Mouse (Mus musculus) liver, postnatal 0 days (tissue): ENCODE data around the gene Olfr877.

Source experiments
- CTCF ChIP-seq: sonication (generic); IDR thresholded peaks from 2 replicates; pipeline ENCODE4 v1.5.1; 2016; ENCODE audit warnings: antibody characterized with exemption, low read depth
- EP300 ChIP-seq: IDR thresholded peaks from 2 replicates; pipeline ENCODE4 v1.6.1; 2016; ENCODE audit warnings: antibody characterized with exemption, low read depth, mild to moderate bottlenecking

DNA sequence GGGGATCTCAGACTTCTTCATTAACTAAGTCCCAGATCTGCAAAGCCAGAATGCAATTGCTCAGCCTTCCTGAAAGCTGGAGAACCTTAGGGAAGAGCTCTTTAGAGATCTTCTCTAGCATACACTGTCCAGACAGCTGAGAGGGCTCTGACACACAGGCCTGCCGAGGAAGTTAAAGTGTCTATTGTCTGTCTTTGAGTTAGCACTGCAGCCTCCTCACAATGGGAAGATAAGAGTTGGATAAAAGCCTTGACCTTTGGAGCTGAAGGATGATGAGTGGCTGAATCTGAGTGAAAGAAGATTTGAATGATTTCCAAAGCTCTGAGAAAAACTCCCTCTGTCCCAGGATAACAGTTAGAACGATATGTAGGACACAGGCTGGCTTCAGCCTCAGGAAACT lies 42.6 kb downstream of the Olfr877 start, which contains the start of gene Olfr145:
- TF ChIP-seq CTCF (no peak), EP300 (no peak)
